Comparison of ENCODE assay signal across 1 mouse cellular context in genomic region chr2:39004372-39004771, GRCm38 (mm10).
TF ChIP-seq lines count a peak whose summit lies in the region.

No protein-coding gene starts in this region.

TF ChIP-seq in MEL, 35 proteins besides CTCF, POLR2A, EP300 and RAD21 (continued from another document):
- TF ChIP-seq MAFK (IDR thresholded peaks at IDR 0.05; ENCODE audit: borderline replicate concordance, low read depth, low read length) (no peak), SIN3A (IDR thresholded peaks at IDR 0.05; ENCODE audit: low read length) (no peak; the same call in 1 of the 2 replicates), GABPA (IDR thresholded peaks at IDR 0.05; ENCODE audit: low read depth, low read length) (no peak), USF2 (IDR thresholded peaks at IDR 0.05; ENCODE audit: borderline replicate concordance in 1 of 2, insufficient read depth in 1 of 2, low read depth in 1 of 2, low read length in 2 of 2) (no peak), ELF1 (IDR thresholded peaks at IDR 0.05; ENCODE audit: low read depth, low read length) (no peak), MXI1 (IDR thresholded peaks at IDR 0.05; ENCODE audit: low read depth, low read length) (peak; percentile 62), KAT2A (conservative IDR thresholded peaks at IDR 0.05; ENCODE audit: low read depth, low read length) (0 out of 2 replicates have a peak, but pooled peaks have one; percentile 7), SMC3 (IDR thresholded peaks at IDR 0.05; ENCODE audit: low read depth, low read length) (no peak), CHD1 (IDR thresholded peaks at IDR 0.05; ENCODE audit: low read depth, low read length) (no peak), GATA1 (IDR thresholded peaks at IDR 0.05; ENCODE audit: low read depth, low read length) (peak; percentile 59; the same call in 1 of the 2 replicates), MYB (IDR thresholded peaks at IDR 0.05; ENCODE audit: low read depth, low read length) (no peak), ZNF384 (IDR thresholded peaks at IDR 0.05; ENCODE audit: low read depth, low read length) (no peak), USF1 (IDR thresholded peaks at IDR 0.05; ENCODE audit: low read depth, low read length) (peak; percentile 63; the same call in 1 of the 2 replicates), ZKSCAN1 (IDR thresholded peaks at IDR 0.05; ENCODE audit: low read depth, low read length) (no peak), MAX (IDR thresholded peaks at IDR 0.05; ENCODE audit: low read length) (peak; percentile 93), BHLHE40 (IDR thresholded peaks at IDR 0.05; ENCODE audit: borderline replicate concordance, low read depth, low read length) (peak; percentile 74; the same call in 1 of the 2 replicates), ETS1 (IDR thresholded peaks at IDR 0.05; ENCODE audit: low read depth, low read length) (peak; percentile 89), E2F4 (IDR thresholded peaks at IDR 0.05; ENCODE audit: borderline replicate concordance, low read depth, low read length) (no peak), NRF1 (IDR thresholded peaks at IDR 0.05; ENCODE audit: insufficient read depth, low read depth, low read length, poor library complexity, severe bottlenecking) (0 out of 2 replicates have a peak, but pooled peaks have one; percentile 10), TCF12 (IDR thresholded peaks at IDR 0.05; ENCODE audit: low read depth, low read length) (no peak), JUND (IDR thresholded peaks at IDR 0.05; ENCODE audit: low read depth, low read length) (no peak), TAL1 (IDR thresholded peaks at IDR 0.05; ENCODE audit: low read length) (no peak), NELFE (IDR thresholded peaks at IDR 0.05; ENCODE audit: low read depth, low read length) (no peak), ZC3H11A (IDR thresholded peaks at IDR 0.05; ENCODE audit: low read depth, low read length) (no peak), TBP (IDR thresholded peaks at IDR 0.05; ENCODE audit: low read depth, low read length) (no peak)
